Mouse (Mus musculus): Measurements from ENCODE around the gene Dnajb6.

- peak; percentile 57 for TF ChIP-seq CTCF (IDR thresholded peaks at IDR 0.05; ENCODE audit: low read depth)
- no peak for TF ChIP-seq EP300 (IDR thresholded peaks at IDR 0.05; ENCODE audit: low read depth)
Observed at GRCm38 (mm10) chr5:29770935-29771334, 35.4 kb downstream of the Dnajb6 start.
